Mouse (Mus musculus): ENCODE measurements around the gene Gm29423. TPM values are rescaled to one million over a fixed set of nuclear protein-coding genes. Genes with fewer than 3 reads are reported as not detected.
"Not testable (repeated sequence)": the region's sequence is repeated elsewhere in the genome, so short reads cannot be mapped to it uniquely, and the experiment has no call there.

Gm29423 gene
- not detected for total RNA-seq (2021)
- not detected in 2 replicates for polyA plus RNA-seq (2012; rRNA removed)
- long read RNA-seq: 0 reads

GRCm38 (mm10) chrY:70303187-70303586 is at the start of gene Gm29423, which contains the start of gene Gm29644:
Gm29423 (minus strand) TSS chrY:70303287.
Gm29644 (minus strand) TSS chrY:70303343.
- H3K4me1 ChIP-seq (ENCODE audit: control insufficient read depth, insufficient read depth, low read length); DNase-seq; H3K27ac ChIP-seq; intact Hi-C loops (cut with DNase I); H3K4me3 ChIP-seq; H3K79me2 ChIP-seq (replicated peaks; ENCODE audit: control insufficient read depth, insufficient read depth, low read length); H3K27me3 ChIP-seq (ENCODE audit: control insufficient read depth, insufficient read depth, low read length); H3K9ac ChIP-seq (ENCODE audit: low read depth, low read length); H3K36me3 ChIP-seq (ENCODE audit: control insufficient read depth, insufficient read depth, low read length): not testable (repeated sequence)
- no CpG with 5 or more reads among the region's 2 CpGs for WGBS

DNA sequence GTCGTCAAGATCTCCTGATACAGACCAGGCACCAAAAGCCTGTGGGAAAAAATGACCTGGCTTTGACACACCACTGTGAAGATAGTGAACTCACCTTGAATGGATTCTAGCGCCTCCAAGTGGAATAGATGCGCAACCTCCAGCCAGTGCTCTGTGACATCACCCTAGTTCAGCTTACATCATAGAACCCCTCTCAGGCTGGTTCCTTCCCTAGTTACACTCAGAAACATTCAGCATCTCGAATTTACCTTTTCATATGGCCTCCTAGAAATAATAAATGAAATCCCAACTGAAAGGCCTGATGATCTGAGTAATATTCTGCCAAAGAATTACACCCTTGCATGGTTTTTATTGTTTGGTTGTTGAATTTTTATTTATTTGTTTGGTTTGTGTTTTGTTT is 29.5 kb downstream of the Gm29423 start, which contains the start of gene Gm21118:
TSS of gene Gm21118 (minus strand) at position 101 of the 400 bp plus-strand sequence.
- DNase-seq; intact Hi-C loops (cut with DNase I); H3K9ac ChIP-seq (ENCODE audit: low read depth, low read length); H3K4me3 ChIP-seq; H3K27me3 ChIP-seq (ENCODE audit: control insufficient read depth, insufficient read depth, low read length); H3K27ac ChIP-seq; H3K4me1 ChIP-seq (ENCODE audit: control insufficient read depth, insufficient read depth, low read length); H3K36me3 ChIP-seq (ENCODE audit: control insufficient read depth, insufficient read depth, low read length); H3K79me2 ChIP-seq (replicated peaks; ENCODE audit: control insufficient read depth, insufficient read depth, low read length): not testable (repeated sequence)
- WGBS: no CpG with 5 or more reads among the region's 4 CpGs

Other genes starting within 250 kb of the Gm29423 start
- gene Gm21118, start 29.6 kb downstream of the Gm29423 start, total RNA-seq (2021): not detected
- gene Gm21118, start 29.6 kb downstream of the Gm29423 start, polyA plus RNA-seq (2012; rRNA removed): not detected in 2 replicates
- not detected for gene Gm29644, start 56 bp upstream of the Gm29423 start, total RNA-seq (2021)
- gene Gm29644, start 56 bp upstream of the Gm29423 start, polyA plus RNA-seq (2012; rRNA removed): not detected in 2 replicates
- not detected for gene Gm20888, start 138.6 kb upstream of the Gm29423 start, total RNA-seq (2021)
- gene Gm20888, start 138.6 kb upstream of the Gm29423 start, polyA plus RNA-seq (2012; rRNA removed): not detected in 2 replicates